Mouse (Mus musculus): ENCODE results near the gene Sox12.
A peak's percentile ranks its signal among the peaks of the same experiment; 100 is the strongest.

Gene Sox12

DNA sequence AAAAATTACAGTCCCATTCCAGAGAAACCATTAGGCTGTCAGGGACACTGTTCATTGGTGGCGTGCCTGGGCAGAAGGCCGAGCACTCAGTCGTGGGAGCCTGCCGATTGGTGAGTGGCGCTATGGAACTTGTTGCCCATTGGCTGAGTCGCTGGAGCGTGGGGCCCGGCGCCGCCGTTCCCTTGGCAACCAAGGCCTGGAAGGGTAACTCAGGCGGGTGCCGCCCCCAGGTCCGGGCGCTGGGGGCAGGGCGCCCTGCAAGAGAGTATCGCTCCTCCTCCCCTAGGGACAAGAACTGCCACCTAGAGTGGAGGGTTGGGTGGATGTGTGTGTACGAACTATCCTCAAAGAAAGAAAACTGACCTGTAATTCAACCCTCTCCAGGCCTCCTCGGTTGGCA is 8.3 kb upstream of the Sox12 start:
- peak; percentile 91 for DNase-seq (ENCODE audit: low read depth, low spot score)

DNA sequence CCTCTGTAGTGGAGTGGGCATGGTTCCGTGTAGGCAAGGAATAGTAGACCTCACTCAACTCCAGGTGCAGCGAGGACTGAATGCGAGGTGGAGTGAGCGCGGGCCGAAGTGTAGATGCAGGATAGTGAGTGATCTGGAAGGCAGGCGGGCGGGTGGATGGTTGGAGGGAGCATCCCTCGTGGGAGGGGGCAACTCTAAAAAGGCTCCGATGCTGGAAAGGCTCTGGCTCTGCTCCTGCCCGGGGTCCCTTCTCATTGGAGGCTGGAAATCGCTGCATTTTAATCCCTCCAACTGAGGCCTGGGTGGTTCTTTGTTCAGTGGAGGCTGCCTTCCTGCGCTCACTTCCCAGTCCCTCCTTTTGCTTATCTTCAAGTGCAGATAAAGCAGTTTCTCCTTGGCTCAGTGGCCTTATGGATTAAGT is 1.3 kb upstream of the Sox12 start:
- no peak for DNase-seq (ENCODE audit: low read depth, low spot score)

DNA sequence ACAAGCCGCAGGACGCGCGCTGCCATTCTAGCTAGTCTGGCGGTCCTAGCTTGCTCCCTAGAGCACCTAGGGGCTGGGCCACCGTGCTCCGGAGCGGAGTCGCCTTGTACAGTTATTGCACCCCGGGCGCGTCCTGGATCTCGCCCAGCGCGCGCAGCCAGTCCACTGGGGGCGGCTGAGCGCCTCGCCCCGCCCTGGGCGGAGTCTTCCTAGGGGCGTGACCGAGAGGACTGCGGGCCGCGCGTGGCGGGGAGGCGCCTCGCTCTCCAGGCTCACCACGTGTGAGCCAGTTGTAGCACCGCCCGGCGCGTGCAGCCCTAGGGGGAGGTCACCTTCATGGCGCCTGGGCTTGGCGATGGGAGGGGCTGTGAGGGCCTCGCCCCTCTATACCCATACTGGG is 828 bp upstream of the Sox12 start:
- DNase-seq (ENCODE audit: low read depth, low spot score) = no peak

DNA sequence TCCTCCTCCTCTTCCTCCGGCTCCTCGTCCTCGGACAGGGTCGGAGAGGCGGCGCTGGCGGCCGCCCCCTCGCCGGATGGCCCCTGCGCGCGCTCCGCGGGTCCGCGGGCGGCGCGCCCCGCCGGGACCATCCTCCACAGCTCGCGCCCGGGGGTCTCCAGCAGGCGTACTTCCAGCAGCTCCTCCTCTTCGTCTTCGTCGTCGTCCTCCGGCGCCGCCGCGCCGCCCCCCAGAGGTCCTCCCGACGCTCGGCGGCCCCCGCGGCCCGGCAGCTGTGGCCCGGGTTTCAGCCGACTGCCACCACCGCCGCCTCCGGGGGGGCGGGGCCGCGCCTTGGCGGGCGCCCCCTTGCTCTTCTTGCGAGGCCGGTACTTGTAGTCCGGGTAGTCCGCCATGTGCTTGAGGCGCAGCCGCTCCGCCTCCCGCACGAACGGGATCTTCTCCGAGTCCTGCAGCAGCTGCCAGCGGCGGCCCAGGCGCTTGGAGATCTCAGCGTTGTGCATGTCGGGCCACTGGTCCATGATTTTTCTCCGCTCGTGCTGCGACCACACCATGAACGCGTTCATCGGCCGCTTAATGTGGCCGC is 766 bp downstream of the Sox12 start:
- DNase-seq (ENCODE audit: low read depth, low spot score) = no peak

DNA sequence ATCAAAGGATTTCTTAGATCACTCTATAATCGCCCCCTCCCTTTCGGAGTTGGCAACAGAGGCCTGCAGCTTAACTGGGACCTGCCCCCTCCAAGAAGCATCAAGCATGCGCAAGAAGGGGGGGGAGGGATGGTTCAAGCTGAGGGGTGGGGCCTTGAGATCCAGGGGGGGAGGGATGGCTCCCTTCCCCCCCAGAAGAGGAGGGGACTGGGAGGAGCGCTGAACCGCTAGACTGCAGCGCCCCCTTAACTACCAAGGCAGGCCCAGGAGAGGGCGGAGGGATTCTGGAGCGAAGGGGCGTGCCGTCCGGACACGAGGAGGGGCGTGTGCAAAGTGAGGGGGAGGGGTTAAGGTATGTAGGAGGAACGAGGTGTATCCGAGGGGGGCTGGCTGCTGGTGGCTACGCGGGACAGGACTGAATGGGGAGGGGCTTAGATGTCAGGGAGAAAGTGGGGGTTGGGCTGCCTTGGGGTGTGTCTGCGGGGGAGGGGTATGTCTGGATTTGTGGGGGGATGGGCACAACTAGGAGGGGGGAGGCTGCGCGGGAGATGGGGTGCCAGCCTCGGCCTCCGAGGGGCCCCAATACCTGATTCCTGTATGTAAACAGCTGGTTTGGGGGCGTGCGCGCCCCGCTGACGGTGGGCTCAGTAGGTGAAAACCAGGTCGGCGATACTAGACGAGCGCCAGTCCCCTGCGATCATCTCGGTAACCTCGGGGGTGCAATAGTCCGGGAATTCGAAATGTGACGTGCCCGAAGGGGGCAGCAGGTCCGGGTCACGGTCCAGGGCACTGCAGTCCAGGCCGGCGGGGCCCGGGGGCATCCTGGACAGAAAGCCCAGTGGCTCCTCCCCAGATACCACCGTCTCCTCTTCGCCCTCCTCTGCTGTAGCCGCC is 1.5 kb downstream of the Sox12 start:
- DNase-seq (ENCODE audit: low read depth, low spot score) = no peak

DNA sequence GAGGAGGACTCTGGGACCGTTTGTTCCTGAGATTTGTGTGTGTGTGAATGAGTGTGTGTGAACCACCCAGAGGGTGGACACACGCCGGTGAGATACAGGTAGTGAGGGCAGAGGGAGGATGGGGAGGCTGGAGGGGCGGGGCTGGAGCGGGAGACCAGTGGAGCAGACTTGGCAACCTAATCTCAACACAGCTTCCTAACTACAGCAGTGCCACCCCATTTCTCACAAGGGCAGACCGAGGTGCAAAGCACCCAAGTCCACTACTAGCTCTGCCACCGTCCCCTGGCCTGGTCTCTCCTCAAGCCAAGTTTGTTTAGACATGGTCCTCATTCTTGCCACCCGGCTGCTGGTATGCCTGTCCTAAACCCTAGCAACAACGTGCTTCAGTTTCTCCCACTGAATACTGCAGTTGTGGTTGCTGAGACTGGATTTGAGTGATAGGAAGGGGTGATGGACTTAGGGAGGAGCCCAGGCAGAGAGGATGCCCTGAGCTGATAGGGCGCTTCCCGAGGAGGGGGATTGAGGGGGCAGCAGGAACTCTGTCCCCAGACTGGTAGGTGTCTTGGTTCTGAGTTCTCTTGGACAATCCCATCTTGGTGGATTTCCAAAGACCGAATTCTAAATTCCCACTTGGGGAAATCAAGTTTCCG is 2.5 kb downstream of the Sox12 start:
- DNase-seq (ENCODE audit: low read depth, low spot score) = no peak

DNA sequence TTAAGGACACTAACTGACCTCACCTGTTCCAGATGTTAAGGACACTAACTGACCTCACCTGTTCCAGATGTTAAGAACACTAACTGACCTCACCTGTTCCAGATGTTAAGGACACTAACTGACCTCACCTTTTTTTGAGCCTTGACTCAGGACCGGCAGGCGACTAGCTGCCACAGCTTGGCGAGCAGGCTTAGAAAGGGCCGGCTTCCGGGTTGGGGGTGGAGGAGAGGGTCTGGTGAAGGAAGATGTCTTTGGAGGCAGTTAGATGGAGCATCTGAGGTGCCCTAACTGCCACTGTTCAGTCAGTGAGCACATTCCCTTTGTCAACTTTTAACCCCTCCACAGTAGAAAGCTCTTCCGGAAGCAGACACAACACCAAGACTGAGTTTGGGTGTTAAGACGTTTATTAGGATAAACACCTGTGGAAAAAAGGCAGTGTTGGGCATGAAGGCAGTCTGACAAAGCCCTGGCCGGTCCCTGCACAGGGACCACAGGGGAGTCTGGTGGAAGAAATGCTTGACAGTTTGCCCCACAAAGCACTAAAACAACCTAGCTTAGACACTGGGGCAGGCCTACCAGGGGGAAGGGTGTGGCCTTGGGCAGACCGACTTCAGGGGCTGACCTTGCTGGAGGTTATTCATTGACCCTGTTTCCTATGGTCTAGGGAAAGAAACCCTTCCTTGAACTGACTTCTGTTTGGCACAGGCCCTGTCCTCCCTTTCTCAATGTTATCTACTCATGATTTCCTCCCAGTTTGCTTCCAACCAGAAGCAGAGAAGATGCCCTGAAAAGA is 4.4 kb downstream of the Sox12 start:
- DNase-seq (ENCODE audit: low read depth, low spot score) = no peak

DNA sequence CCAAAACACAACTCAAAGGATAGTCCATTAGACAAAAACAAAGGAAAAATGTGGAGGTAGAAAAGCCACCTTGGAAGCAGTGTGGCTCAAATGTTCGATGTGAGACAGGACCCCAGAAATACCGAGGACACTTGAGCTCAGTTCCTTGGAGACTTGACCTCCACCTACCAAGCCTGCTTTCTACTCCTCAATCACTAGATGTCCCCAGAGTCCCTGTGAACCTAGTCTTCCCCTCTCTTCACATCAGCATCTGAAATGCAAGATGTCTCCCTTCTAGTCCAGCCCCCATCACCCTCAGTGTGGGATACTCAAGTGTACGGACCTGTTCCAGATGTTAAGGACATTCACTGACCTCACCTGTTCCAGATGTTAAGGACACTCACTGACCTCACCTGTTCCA is 5.1 kb downstream of the Sox12 start:
- DNase-seq (ENCODE audit: low read depth, low spot score) = no peak

DNA sequence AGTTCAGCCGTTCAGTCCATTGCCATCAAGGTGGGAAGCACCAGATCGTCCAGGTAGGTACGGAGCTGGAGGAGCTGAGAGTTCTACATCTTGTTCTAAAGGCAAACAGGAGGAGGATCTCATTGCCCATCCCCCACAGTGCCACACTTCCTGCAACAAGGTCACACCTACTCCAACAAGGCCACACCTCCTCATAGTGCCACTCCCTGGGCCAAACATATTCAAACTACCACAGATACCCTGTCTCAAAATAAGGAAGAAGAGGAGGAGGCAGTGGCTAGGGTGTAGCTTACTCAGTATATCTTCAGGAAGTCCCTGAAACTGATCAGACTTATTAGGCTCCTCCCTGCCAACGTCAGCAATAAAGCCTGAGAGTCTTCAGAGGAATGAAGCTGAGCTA is 13.7 kb downstream of the Sox12 start:
- no peak for DNase-seq (ENCODE audit: low read depth, low spot score)

DNA sequence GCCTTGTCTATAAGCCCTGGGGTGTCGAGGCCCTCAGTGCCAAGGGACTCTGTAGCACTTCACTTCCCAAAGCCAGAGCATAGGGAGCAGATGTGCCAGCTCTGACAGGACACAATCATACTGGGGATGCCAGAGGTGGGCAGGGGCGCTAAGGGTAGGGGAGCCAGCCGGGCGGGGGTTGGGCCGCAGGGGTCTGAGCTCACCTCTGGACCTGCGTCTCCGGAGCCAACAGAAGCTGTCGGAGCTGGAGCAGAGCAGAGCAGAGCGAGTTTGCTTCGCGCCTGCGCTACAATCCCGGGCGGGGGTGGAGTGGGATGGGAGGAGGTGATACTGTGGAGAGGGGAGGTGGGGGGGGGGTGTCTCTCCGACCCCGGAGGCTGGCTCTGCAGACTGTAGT is 21.5 kb downstream of the Sox12 start, which contains the start of gene Nrsn2:
Gene Nrsn2 (minus strand): TSS at position 294 of the 397 bp plus-strand sequence.
- DNase-seq (ENCODE audit: low read depth, low spot score) = no peak

DNA sequence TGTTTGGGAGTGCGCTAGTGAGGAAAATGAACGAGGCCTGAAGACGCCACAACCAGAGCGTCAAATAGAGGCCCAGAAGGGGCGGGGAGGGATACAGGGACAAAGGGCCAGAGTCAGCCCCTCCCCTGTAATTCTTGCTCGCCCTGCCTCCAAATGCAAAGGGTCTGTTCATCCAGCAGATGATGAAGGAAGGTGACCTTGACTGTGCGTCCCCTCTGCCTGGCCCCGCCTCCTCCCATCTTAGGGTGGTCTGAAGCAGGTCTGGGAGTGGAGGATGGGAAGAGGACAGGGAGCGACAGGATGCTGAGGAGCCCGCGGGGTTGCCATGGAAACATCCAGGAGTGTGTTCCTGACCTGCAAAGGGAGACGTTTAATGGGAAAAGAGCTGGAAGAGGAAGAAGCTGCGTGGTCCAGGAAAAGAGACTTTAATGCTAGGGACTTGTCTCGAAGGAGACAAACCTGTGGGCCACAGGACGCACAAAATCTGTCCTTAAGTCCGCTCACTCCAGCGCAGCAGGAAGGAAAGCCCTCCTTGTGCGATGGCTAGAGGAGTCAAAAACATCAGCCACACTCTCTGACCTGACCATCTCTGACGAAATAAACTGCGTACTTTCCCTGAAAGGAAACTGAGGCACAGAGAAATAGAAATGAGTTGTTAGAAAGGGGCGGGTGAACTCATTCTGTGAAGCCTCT is 22.1 kb downstream of the Sox12 start:
- DNase-seq (ENCODE audit: low read depth, low spot score) = no peak

DNA sequence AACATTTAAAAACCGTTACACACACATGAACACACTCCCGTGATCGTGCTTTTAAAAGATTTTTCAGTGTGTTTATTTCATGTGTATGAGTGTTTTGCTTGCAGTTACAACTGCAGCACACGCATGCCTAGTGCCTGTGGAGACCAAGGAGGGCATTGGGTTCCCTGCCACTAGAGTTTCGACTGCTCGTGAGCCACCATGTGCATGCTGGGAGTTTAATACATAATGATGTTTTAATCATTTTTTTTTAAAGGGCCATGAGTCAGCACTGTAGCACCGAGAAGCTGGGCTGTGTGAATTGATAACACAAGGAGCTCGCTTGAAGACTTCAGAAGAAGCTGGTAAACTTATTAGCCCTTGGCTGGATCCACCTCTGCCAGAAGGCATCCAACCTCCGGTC is 24.3 kb downstream of the Sox12 start:
- DNase-seq (ENCODE audit: low read depth, low spot score) = no peak

DNA sequence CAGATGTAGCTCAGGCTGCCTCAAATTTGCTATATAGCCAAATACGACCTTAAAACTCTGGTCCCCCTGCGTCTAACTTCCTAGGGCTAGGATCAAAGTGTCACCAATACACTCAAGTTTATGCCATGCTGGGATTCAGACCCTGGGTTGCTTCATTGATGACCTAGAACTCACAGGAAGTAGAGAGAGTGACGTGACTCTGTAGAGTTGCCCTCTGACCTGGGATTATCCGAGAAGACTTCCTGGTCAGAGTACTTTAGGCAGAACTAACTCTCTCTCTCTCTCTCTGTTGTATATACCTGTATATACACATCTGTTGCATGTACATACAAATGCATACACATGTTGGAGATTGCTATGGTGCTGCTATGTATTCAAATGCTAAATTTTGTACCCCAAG is 25.2 kb downstream of the Sox12 start:
- no peak for DNase-seq (ENCODE audit: low read depth, low spot score)

DNA sequence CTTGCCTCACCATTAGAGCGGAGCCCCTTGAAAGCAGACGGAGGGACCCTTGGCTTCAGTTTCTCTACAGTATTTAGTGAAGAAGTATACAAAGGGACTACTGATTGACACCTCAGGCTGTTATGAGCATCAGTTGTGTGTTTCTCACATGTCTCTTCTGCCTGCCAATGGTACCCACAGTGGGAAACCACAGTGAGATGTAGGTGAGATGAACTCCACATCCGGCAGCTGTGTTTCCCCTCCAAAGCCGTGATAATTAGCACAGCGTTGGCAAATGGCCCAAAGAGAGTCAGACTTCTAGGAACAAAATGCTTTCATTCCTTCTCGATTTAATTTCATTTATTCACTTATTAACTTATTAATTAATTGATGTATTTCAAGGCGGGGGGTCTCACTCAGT is 25.8 kb downstream of the Sox12 start:
- DNase-seq (ENCODE audit: low read depth, low spot score) = no peak

DNA sequence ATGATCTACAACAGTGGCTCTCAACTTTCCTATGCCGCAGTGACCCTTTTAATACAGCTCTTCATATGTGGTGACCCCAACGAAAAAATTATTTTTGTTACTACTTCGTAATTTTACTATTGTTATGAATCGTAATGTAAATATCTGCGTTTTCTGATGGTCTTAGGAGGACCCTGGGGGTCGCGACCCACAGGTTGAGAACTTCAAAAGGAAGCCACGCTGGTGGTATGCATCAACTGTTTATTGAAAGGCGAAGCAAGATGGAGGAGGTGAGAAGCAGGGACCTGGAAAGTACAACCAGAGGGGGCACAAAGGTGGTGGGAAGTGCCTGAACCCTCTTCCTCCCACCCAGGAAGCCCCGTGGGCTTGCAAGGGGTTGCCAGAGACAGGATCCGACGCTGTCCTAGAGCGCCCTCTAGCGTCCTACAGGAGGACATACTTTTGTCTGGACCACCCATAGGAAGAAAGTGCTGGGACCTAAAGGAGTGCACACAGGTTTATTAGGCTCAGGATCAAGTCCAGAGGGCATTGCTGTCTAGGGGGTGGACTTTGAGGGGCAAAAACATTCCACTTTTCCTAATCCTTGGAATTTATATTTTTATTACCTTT is 29.2 kb downstream of the Sox12 start:
- DNase-seq (ENCODE audit: low read depth, low spot score) = no peak

DNA sequence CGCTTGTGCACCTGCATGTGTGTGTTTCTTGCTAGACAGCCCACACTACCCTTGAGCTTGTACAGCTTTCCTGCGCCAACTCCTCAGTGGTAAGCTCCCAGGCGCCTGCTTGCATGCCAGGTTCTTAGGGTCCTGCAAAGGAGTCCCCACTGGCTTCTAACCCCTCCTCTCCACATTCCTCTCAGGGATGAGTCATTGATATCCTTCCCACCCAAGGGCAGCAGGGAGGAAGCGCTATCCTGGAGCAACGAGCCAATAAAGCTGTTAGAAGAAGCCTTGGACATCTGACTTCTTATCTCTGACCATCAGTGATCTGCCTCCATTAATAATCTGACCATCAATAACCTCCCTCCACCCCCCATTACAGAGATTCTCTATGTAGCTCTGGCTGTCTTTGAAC is 29.9 kb downstream of the Sox12 start:
- DNase-seq (ENCODE audit: low read depth, low spot score) = no peak

DNA sequence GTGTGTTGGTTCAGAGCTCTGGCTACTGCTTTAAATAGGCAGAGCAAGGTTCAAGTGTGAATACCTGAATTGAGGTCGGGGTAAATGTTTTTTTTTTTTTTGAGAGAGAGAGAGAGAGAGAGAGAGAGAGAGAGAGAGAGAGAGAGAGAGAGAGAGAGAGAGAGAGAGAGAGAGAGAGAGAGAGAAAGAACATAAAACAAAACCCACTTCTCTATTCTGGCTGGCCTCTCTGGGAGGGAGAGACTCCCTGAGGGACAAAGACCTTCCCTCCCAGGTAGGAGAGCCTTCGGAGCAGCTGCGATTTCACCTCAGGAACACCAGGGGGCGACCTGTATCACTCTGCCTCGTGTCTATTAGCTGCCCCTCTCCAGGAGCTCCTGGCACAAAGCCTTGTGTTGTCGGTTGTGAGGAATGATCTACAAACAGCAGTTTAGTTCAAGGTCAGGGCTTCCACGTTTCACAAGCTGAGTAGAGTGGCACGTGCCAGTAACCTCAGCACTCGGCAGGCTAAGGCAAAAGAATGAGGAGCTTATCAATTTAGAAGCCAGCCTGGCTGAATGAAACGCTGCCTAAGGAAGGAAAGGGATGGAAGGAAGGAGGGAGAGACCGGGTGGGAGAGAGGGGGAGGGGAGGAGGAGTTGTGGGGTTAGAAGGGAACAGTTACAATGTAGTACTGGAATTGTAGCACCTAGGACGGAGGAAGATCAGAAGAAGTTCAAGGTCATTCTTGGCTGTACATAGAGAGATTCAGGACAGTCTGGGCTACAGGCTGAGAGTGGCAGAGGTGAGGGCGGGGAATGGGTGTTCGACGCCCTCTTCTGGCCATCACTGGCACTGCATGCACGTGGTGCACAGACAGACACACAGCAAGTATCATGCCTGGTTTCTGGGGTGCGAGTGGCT is 34.4 kb downstream of the Sox12 start:
- peak; percentile 69 for DNase-seq (ENCODE audit: low read depth, low spot score)

DNA sequence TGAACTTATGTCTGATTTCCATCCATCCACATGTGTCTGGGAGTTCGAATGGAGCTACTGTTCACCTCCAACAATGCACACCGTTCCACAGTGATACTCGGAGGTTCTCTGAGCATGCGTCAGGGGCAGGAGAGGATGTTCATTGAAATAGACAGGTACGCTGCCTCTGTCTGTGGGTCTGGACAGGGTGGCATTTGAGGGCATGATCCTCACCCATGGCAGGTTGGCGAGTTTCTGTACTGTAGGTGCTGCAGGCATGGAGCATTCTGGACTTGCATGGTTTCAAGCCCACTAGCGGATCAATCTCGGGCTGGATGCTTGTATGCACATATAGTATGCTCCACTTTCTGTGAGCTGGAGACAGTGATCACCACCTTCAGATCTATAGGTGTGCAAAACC is 36.7 kb downstream of the Sox12 start:
- DNase-seq (ENCODE audit: low read depth, low spot score) = no peak

DNA sequence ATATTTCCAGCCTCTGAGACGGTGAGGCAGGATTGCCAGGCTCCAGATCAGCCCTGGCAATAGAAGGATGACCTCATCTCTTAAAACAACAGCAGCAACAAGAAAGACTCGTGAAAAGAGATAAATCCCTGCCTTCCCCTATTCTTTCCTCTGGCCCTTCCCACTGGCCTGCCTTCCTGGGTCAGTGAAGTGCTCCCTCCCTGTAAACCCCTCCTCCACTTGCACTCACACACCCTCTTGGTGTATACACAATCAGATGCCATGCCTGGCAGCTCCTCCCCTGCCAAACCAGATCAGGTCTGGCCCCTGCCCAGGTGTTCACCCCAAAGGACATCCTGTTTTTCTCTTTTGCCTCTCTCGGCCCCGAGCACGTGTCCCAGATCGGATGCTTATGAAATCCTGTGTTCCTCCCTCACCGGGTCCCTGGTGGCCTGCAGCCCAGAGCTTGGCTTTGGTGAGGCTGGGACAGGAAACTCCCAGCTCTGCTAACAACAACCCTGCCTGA is 37.5 kb downstream of the Sox12 start:
- no peak for DNase-seq (ENCODE audit: low read depth, low spot score)

DNA sequence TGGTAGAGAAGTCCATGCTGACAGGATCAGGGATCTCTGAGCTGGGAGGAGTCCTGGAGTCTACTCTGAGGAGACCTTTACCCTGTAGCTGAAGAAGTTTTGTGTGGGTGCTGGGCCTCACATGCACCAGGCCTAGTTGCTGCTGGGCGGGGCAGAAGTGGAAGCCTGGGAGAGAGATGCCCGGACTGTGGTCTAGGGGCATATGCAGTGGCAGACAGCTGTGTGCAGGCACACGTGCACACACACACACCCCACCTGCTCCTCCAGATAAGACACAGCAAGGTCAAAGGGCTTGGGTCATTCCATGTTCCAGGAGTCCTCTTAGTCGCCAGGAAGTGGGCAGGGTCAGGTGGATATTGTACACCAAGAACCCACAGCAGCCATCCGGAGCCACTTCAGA is 38.2 kb downstream of the Sox12 start:
- DNase-seq (ENCODE audit: low read depth, low spot score) = no peak
